Mouse (Mus musculus) embryonic facial prominence, embryonic 10.5 days (tissue): ENCODE measurements at regions not wholly inside any gene's neighbourhood (a gene's known extent, or its start where the extent isn't known, plus 50 kb on each side); places are given as distances from the start of the nearest gene placed in this dataset.

Experiments
- DNase-seq: peaks from one replicate; pipeline ENCODE4 v3.0.0-alpha.2; 2017; ENCODE audit warnings: low spot score
- H3K27ac ChIP-seq: fragments of 300-500 bp; sonication (generic); replicated peaks from 2 replicates; pipeline ENCODE4 v1.5.1; 2016; ENCODE audit warnings: mild to moderate bottlenecking
- H3K27me3 ChIP-seq: fragments of 300-500 bp; sonication (generic); replicated peaks from 2 replicates; pipeline ENCODE4 v1.6.1; 2016; ENCODE audit warnings: low read depth, mild to moderate bottlenecking; ENCODE audit not compliant: poor library complexity, severe bottlenecking
- H3K36me3 ChIP-seq: fragments of 300-500 bp; sonication (generic); replicated peaks from 2 replicates; pipeline ENCODE4 v1.6.1; 2016; ENCODE audit warnings: mild to moderate bottlenecking, moderate library complexity
- H3K4me1 ChIP-seq: fragments of 300-500 bp; sonication (generic); 2 replicates; pipeline ENCODE4 v1.6.1; 2016
- H3K4me3 ChIP-seq: fragments of 300-500 bp; sonication (generic); 2 replicates; pipeline ENCODE4 v1.5.1; 2016; ENCODE audit warnings: mild to moderate bottlenecking, moderate library complexity
- H3K9me3 ChIP-seq: fragments of 300-500 bp; sonication (generic); 2 replicates; pipeline ENCODE4 v1.6.1; 2016; ENCODE audit warnings: mild to moderate bottlenecking
- WGBS: fragments of 180-500 bp; shearing (Covaris S2); methylation state at CpG from one replicate; pipeline ENCODE4 v1.1.7; 2016; 5-methylcytosine and 5-hydroxymethylcytosine counted together

DNA sequence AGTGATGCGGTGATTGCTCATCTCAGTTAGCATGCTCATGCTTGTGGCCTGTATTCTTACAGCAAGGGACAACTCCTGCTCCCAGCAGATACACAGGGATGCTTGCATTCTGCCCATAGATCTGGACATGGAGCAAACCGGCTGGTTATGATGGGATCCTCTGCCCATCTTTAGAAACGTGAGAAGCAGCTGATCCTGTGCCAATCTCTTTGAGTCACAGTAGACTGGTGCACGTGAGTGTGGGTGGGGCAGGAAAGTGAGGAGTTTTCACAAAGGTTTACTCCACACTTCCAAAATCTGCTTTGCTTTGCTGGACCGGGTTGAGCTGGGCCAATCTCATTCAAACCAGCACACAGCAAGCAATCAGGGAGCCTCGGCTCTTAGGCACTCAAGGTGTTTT, 93.5 kb upstream of the Arhgap28 start:
- Histone ChIP-seq H3K36me3 (no peaks in the 10 kb centered on the region), H3K27ac (no peak overlapping the region), H3K27me3 (no peaks in the 10 kb centered on the region), H3K9me3 (no peaks in the 10 kb centered on the region), H3K4me3 (no peak overlapping the region), H3K4me1 (no peaks in the 10 kb centered on the region)
- DNase-seq: no peak
- WGBS: 85% methylated on average over 6 of the region's 6 CpGs

DNA sequence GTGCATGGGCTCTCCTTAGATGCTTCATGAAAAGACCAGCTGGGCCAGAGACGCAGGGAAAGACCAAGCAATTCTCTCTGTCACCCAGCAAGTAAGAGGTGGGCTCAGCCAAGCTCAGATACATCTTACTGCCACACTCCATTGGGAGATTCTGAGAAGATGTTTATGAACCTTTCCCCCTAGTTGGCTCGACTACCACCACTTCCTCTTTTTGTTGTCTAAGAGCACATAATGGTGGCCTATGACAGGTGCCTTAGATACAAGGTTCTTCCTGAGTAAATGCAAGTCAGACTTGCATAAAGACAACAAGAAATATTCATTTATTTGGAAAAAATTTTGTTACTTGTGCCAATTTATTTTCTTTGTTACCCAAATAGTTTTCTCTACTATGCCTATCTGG, 96.2 kb upstream of the Arhgap28 start:
- Histone ChIP-seq H3K27me3 (no peaks in the 10 kb centered on the region), H3K36me3 (no peaks in the 10 kb centered on the region), H3K27ac (no peak overlapping the region), H3K9me3 (no peaks in the 10 kb centered on the region), H3K4me3 (no peak overlapping the region), H3K4me1 (no peaks in the 10 kb centered on the region)
- WGBS: 73% methylated on average over 2 of the region's 2 CpGs
- no peak for DNase-seq

DNA sequence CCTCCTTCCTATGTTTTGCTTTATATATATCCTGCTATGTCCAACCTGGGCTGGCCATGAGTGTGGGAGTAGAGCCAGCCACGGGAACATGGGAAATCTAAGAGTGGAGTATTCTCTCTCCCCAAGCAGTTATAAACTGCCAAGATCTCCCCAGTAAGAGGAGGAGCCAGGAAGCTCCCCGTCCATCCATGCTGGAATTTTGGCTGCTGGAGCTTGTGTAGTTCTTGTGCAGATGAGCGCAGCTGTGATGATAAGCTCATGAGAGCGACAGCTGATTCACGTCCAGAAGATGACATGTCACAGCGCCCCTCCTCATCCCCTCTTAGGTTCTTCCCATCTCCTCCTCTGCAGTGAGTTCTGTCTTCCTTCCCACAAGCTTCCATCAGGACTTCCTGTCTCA, 99.4 kb upstream of the Arhgap28 start:
- WGBS: 88% methylated on average over 6 of the region's 6 CpGs

DNA sequence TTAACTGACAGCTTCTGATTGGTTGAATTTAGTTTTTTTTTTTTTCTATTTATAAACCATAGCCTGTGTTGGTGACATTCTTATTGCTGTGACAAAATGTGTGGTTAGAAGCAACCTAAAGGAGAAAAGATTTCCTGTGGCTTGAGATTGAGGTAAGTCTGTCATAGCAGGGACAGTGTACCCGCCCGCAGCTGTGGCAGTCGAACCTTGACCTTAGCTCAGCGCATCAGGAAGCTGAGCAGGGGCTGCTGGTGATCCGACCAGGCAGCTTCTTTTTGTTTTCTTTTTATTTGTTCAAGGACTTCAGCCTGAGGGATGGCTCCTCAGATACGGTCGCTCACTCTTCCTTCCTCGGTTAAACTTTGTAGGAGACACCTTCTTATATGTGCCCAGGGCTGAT, 102.4 kb upstream of the Arhgap28 start:
- peaks cover 6% of the 10 kb centered on the region; the same call in 1 of the 2 replicates for H3K4me1 ChIP-seq
- H3K36me3 ChIP-seq: no peaks in the 10 kb centered on the region
- 50% methylated on average over 8 of the region's 8 CpGs for WGBS
- H3K27ac ChIP-seq: no peak overlapping the region
- H3K9me3 ChIP-seq: no peaks in the 10 kb centered on the region
- no peak for DNase-seq
- no peaks in the 10 kb centered on the region for H3K27me3 ChIP-seq
- no peak overlapping the region for H3K4me3 ChIP-seq

More for the DNA sequence above, 99.4 kb upstream of the Arhgap28 start:
- Histone ChIP-seq H3K4me3 (no peak overlapping the region), H3K4me1 (peaks cover 6% of the 10 kb centered on the region; the same call in 1 of the 2 replicates), H3K9me3 (no peaks in the 10 kb centered on the region), H3K27me3 (no peaks in the 10 kb centered on the region), H3K36me3 (no peaks in the 10 kb centered on the region), H3K27ac (no peak overlapping the region)
- no peak for DNase-seq

DNA sequence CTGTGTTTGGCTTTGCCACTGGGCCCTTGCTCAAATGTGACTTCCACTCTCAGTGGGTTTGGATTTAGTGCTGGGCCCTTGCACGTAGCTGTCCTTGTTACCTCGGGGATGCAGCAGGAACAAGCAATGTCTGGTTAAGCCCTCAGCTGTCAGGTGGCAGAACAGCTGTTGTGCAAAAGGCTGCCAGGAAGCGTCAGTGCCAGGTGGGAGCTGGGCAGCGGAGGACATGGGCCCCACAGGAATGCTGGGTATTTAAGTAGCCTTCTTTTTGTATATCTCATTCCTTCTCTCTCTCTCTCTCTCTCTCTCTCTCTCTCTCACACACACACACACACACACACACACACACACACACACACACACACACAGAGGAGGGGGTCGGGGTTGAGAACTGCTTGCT, 104.0 kb upstream of the Arhgap28 start:
- DNase-seq: no peak
- no peak overlapping the region for H3K27ac ChIP-seq
- no peaks in the 10 kb centered on the region for H3K27me3 ChIP-seq
- no peaks in the 10 kb centered on the region for H3K36me3 ChIP-seq
- H3K4me1 ChIP-seq: peaks cover 6% of the 10 kb centered on the region; the same call in 1 of the 2 replicates
- no peak overlapping the region for H3K4me3 ChIP-seq
- WGBS: 81% methylated on average over 5 of the region's 5 CpGs
- no peaks in the 10 kb centered on the region for H3K9me3 ChIP-seq

DNA sequence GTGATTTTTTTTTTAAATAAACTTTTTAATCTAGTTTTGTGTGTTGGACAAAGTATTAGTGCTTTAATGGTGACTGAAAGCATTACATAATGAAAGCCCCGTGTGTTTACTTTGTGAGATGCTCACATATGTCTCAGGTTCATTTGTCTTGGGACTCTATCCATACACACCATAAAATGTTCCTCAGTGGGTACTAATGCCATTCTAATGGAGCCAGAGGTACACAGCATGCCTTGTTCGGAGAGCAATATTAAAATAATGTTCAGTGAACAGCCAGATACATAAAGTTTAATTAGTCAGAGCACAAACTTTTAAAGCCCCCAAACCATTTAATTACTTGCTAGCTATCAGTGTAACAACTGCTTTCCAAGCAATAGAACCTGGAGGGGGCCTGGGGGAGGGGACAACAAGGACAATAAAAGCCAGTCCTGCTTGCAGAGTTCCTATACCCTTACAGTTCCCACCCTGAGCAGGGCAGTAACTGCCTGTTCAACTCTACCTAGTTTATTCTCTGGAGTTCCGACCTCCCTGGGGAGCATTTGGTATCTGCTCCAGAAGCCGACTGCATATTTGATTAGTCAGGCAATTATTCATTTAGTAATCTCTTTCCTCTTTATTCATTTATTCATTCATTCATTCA, 108.0 kb upstream of the Arhgap28 start:
- peaks cover 2% of the 10 kb centered on the region; the same call in 1 of the 2 replicates for H3K4me1 ChIP-seq
- H3K9me3 ChIP-seq: no peaks in the 10 kb centered on the region
- H3K27me3 ChIP-seq: no peaks in the 10 kb centered on the region
- H3K27ac ChIP-seq: no peak overlapping the region
- no peak for DNase-seq
- no peaks in the 10 kb centered on the region for H3K36me3 ChIP-seq
- 83% methylated on average over 4 of the region's 4 CpGs for WGBS
- no peak overlapping the region for H3K4me3 ChIP-seq

DNA sequence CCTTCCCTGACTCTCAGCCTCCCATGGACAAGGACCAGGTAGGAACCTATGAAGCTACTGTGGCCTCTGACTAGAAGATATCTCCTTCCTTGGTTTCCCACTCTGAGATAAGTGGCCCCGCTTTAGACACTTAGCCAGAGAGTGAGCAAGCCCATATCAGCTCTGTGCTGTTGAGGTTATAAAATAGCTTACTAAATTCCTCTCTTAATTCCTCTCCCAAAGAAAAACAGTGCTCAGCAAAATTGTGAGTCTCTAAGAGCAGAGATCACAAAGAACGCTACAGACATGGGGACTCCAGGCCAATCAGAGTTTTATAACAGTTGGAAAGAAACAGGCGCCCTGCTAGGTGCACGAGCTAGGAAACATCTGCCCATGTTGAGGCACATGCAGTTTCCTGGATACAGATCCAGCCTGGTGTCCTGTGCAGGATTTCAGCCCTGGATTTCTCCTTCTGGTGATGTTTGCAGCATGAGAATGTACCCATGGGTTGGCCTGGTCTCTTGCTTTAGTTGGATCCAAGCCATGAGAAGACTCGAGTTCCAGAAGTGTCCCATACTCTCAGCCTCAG, 108.9 kb upstream of the Arhgap28 start:
- no peak for DNase-seq
- 84% methylated on average over 5 of the region's 5 CpGs for WGBS
- no peaks in the 10 kb centered on the region for H3K36me3 ChIP-seq
- no peak overlapping the region for H3K4me3 ChIP-seq
- H3K27ac ChIP-seq: no peak overlapping the region
- no peaks in the 10 kb centered on the region for H3K27me3 ChIP-seq
- peaks cover 1% of the 10 kb centered on the region; the same call in 1 of the 2 replicates for H3K4me1 ChIP-seq
- no peaks in the 10 kb centered on the region for H3K9me3 ChIP-seq

DNA sequence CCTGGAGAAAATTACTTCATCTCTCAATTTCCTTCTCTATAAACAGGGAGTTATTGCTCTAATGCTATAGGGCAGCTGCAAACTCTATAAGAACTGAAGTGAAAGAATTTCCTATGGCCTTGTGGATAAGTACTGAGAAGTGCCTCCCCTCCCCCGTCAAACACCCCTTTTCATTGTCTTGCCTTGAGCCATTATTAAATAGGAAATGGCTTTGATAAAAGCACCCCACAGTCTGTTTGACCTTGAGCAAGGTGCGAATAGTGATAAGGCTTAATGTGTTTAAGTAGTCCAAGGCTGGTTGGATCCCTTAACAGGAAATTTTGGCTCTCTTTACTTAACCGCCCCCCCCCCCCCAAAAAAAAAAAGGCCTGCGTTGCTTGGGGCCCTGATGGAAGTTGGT, 111.7 kb upstream of the Arhgap28 start:
- no peaks in the 10 kb centered on the region for H3K9me3 ChIP-seq
- no peaks in the 10 kb centered on the region for H3K4me1 ChIP-seq
- H3K27me3 ChIP-seq: no peaks in the 10 kb centered on the region
- no peak overlapping the region for H3K27ac ChIP-seq
- DNase-seq: no peak
- no peaks in the 10 kb centered on the region for H3K36me3 ChIP-seq
- WGBS: 83% methylated on average over 4 of the region's 4 CpGs
- H3K4me3 ChIP-seq: no peak overlapping the region

DNA sequence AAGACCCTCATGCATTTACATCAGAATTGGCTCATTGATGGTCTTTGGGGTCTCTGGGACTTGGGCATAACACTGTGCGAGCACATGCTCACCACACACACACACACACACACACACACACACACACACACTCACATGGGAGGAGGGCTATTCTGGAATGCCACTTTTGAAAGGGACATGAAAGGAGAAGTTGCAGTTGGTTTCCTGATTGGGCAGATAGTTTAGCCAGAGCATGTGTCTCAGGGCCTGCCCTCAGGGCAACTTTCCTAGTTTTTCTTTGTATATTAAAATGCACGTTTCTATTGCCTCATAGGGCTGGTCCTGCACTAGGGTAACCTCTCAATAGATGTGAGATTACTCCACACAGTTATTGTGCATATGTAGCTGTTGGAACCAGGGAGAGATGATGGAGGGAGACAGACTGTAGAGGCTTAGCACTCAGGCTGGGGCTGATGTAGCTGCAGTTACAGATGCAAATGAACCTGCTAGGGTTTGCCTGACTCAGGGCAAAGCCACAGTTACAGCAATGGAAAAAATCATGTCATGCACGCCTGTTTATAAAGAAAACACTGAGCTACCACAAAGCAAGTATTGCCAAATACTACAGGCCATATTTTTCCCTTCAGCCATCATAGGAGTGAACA, 115.3 kb upstream of the Arhgap28 start:
- Histone ChIP-seq H3K4me3 (no peak overlapping the region), H3K27ac (no peak overlapping the region), H3K36me3 (no peaks in the 10 kb centered on the region), H3K9me3 (no peaks in the 10 kb centered on the region), H3K4me1 (no peaks in the 10 kb centered on the region), H3K27me3 (no peaks in the 10 kb centered on the region)
- no peak for DNase-seq
- 79% methylated on average over 3 of the region's 3 CpGs for WGBS

DNA sequence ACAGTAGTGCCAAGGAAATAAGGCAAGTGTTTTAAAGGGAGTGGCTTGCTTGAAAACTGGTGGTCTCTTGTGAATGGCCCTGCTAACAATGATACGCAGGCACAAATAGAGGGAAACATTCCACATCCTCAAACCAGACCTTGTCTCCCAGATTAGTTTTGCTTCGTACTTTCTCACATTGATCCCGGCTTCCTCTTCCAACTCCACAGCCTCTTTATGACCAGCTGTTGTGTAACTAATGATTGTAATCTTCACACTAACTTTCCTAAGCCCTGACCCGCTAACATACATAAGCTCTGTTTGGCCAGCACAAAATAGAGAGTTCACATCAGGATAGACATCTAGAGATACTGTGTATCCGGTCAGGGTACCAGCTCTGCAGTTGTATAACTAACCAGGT, 116.3 kb upstream of the Arhgap28 start:
- Histone ChIP-seq H3K9me3 (no peaks in the 10 kb centered on the region), H3K4me1 (no peaks in the 10 kb centered on the region), H3K27me3 (no peaks in the 10 kb centered on the region), H3K27ac (no peak overlapping the region), H3K36me3 (no peaks in the 10 kb centered on the region), H3K4me3 (no peak overlapping the region)
- DNase-seq: no peak
- 91% methylated on average over 5 of the region's 5 CpGs for WGBS

DNA sequence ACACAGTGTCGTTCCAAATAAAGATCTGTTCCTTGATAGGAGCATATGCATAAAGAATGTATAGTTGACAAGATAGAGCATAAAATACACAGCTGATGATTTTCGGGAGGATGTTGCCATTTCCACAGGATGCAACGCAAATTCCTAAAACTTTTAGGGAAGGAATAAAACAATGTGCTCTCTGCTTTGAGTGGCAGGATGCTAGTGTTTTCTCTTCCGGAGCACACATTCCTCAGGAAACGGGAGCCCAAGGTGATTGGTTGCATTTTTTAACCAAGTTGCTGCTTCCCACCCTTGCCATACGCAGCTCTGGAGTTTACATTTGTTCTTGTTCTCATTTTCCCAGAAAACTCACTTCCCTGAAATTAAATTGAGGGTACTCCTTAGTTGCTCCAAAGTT, 116.8 kb upstream of the Arhgap28 start:
- 77% methylated on average over 6 of the region's 6 CpGs for WGBS
- H3K4me1 ChIP-seq: no peaks in the 10 kb centered on the region
- DNase-seq: no peak
- H3K27ac ChIP-seq: no peak overlapping the region
- no peaks in the 10 kb centered on the region for H3K36me3 ChIP-seq
- no peaks in the 10 kb centered on the region for H3K27me3 ChIP-seq
- no peak overlapping the region for H3K4me3 ChIP-seq
- no peaks in the 10 kb centered on the region for H3K9me3 ChIP-seq

DNA sequence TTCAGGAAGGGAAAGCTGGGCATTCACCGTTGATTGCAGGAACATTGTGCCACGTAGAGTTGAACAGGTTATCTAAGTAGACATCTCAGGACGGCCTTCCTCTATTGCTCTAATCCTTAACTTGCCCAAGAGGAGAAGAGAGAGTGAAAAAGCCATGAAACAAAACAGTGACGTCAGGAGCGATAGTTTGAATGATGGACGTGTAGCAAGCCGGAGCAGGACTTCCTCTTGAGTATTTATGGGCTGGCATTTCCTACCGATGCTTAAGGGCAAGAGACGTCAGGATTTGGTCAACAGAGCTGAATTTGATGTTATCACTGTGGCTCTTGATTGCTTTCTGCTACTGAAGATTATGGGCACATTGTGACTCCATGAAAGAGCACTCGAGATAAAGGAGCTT, 130.5 kb upstream of the Arhgap28 start:
- Histone ChIP-seq H3K27me3 (no peaks in the 10 kb centered on the region), H3K36me3 (no peaks in the 10 kb centered on the region), H3K9me3 (no peaks in the 10 kb centered on the region), H3K27ac (no peak overlapping the region), H3K4me1 (peaks cover 11% of the 10 kb centered on the region), H3K4me3 (no peak overlapping the region)
- 83% methylated on average over 10 of the region's 10 CpGs for WGBS
- no peak for DNase-seq

DNA sequence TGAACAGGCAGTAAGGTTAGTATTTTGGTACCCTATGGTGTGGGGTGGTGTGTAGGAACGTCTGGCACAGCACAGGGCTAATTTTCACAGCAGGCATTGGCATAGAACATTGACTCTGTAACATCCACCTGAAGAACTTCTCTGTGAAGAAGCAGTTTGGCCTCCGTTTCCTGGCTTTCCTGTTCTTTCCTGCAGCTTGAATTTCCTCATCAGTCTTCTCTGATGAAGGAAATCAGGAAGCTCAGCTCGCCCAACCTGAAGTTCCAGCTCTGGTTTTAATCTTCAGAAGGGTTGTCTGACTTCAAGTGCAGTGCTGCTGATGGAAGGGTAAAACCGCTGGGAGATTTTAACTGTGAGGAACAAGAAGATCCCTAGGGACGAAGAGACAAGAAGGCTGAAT, 131.5 kb upstream of the Arhgap28 start:
- H3K4me1 ChIP-seq: peaks cover 7% of the 10 kb centered on the region
- no peak for DNase-seq
- H3K27ac ChIP-seq: no peak overlapping the region
- H3K27me3 ChIP-seq: no peaks in the 10 kb centered on the region
- 61% methylated on average over 5 of the region's 5 CpGs for WGBS
- no peak overlapping the region for H3K4me3 ChIP-seq
- no peaks in the 10 kb centered on the region for H3K36me3 ChIP-seq
- H3K9me3 ChIP-seq: no peaks in the 10 kb centered on the region
